Mouse (Mus musculus) urinary bladder, adult 2 months (tissue): ENCODE measurements around the gene Qsox2. TPM values are rescaled to one million over a fixed set of nuclear protein-coding genes. Genes with fewer than 3 reads are reported as not detected.

Experiments used
- DNase-seq: peaks from one replicate; pipeline ENCODE4 v3.0.0; 2022; ENCODE audit warnings: low spot score
- polyA plus RNA-seq: library from polyadenylated mRNA; depleted of rRNA; stranded (reverse); fragments of >200 nt; gene quantifications from 2 replicates; pipeline ENCODE4 v1.2.3, GENCODE M21; 2012; rRNA removed

Qsox2 gene
- polyA plus RNA-seq, 1 experiment = 20.6 TPM

DNA sequence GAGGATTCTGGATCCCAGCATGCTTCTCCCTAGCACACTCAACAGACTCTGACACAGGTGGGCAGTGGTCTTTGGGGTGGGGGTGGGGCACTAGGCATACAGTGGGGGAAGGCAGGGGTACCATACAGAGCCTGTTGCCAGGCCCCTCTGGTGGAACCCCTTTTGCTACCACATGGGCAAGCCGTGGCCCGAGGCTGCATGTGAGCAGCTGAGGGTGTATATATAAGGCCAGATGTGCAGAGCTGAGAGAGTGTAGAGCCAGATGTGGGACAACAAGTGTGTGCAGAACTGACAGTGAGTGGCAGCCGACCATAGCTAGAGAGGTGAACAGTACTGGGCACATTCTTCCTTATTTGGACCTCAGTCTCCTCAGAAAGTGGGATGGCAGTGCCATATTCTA, 70.4 kb downstream of the Qsox2 start:
- DNase-seq = no peak

Other genes starting within 250 kb of the Qsox2 start
- 56.6 and 62.4 TPM in 2 replicates for gene Ubac1, start 215.8 kb downstream of the Qsox2 start, polyA plus RNA-seq
- 43.2 and 60.5 TPM in 2 replicates for gene Nacc2, start 114.3 kb downstream of the Qsox2 start, polyA plus RNA-seq
- 0.03 TPM in 1 of 2 replicates, not detected in the other for gene Lhx3, start 29.2 kb downstream of the Qsox2 start, polyA plus RNA-seq
- gene Ccdc187, start 57.0 kb upstream of the Qsox2 start, polyA plus RNA-seq = 1.0 and 1.3 TPM in 2 replicates
- gene Gpsm1, start 78.0 kb upstream of the Qsox2 start, polyA plus RNA-seq = 17.1 and 20.7 TPM in 2 replicates
- 18.0 and 18.9 TPM in 2 replicates for gene Dnlz, start 114.6 kb upstream of the Qsox2 start, polyA plus RNA-seq
- 4.9 TPM in 2 replicates for gene Card9, start 123.4 kb upstream of the Qsox2 start, polyA plus RNA-seq
- gene Snapc4, start 143.1 kb upstream of the Qsox2 start, polyA plus RNA-seq = 30.7 and 32.0 TPM in 2 replicates
- gene Entr1, start 151.8 kb upstream of the Qsox2 start, polyA plus RNA-seq = 115 and 140 TPM in 2 replicates
- gene Pmpca, start 151.8 kb upstream of the Qsox2 start, polyA plus RNA-seq = 57.3 and 69.9 TPM in 2 replicates
- gene Inpp5e, start 171.7 kb upstream of the Qsox2 start, polyA plus RNA-seq = 22.2 and 28.0 TPM in 2 replicates
- 41.7 and 46.3 TPM in 2 replicates for gene Sec16a, start 207.7 kb upstream of the Qsox2 start, polyA plus RNA-seq